Mouse (Mus musculus) cerebellum, adult 8-10 months (tissue): ENCODE data around the gene Hormad1.
"Not testable (repeated sequence)": the region's sequence is repeated elsewhere in the genome, so short reads cannot be mapped to it uniquely, and the experiment has no call there.

Experiments used
- DNase-seq: peaks from one replicate; pipeline ENCODE4 v3.0.0; 2022

Gene Hormad1

DNA sequence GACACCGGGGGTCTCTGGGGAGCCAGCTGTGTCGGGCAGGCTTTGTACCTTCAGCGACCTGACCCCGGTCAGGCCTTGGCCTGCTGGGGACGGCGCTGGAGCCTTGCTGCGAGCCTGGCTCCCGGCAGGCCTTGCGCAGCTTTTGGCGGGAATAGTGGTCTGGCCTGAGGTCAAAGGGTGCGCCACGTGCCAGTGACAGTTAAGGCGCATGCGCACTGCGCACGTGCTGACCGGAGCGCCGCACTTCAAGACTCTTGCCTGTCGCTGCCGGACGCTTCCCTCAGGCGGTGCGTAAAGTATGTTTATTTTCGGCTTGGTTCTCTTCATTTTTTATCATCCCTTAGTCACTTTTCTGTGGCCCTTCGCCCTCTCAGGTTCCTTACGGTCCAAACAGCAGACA, at the start of gene Hormad1:
Gene Hormad1 (plus strand): TSS at position 241 of the 400 bp plus-strand sequence.
- DNase-seq = no peak

DNA sequence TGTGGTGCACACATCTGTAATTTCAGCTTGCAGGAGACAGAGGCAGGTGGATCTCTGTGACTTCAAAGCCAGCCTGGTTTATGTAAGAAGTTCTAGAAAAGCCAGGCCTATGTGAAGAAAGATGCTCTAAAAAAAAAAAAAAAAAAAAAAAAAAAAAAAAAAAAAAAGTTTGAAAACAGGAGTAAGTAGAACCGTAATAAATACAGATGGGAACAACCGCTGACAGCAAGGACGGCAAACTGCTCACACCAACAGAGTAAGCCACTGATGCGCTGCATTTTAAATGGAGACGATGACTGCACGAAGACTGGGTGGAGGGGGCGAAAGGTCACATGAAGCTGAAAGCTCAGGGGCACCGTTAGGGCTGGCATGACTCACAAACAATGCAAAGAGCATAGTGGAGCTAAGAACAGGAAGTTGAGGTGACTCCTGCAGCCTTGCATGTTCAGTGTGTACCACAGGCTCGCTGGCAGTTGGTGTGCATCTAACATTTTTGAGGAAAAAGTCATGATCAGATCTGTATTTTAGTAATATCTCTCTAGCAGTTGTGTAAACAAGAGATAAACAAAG, 47.8 kb upstream of the Hormad1 start:
- DNase-seq = no peak

DNA sequence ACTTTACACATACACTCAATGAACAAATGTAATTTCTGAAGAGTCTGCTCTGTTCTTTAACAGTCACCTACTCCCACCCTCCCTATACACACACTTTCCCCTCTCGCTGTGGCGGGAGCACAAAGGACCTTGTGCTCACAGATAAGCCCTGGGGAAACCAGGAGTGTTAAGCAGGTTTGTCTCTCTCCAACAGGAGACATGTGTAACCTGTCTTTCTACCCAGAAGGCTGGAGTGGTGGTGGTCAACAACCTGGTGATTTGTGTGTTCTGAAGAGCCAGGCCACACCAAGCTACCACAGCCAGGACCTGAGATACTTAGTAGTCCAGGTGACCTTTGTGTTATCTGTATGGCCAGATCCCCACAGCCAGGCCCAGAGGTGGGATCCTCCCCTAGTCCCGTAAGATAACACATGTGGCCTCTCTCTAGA, 42.8 kb upstream of the Hormad1 start:
- no peak for DNase-seq

DNA sequence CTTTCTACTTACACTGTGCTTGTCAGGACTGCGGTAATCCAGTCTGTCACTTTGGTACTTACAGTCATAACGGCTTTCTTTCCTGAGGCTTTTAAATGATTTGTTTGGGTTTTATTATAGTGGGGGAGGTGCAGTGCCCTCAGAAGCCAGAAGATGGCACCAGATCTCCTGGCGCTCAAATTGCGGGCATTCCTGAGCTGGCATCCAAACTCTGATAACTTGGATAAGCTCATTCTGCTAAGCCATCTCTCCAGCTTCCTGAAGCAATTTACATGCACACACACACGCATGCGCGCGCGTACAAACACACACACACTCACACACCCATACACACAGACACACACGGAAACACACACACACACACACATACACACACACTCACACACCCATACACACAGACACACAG, 42.0 kb upstream of the Hormad1 start:
- peak; percentile 67 for DNase-seq

DNA sequence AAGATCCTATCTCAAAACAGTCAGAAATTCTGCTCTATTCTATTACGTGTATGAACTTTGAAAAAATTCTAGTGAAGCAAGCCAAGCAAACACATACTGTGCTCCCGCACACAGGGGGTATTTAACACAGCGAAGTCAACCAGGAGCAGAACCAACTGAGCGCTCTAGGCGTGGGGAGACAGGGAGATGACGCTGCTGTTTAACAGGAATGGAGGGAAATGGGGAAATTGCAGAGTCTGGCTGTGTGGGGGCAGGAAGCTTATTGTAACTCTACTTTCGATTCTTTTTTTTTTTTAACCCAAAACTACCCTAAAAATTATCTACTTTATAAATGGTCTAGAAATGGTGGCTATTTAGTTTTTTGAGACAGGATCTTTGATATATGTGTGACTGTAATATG, 40.6 kb upstream of the Hormad1 start:
- DNase-seq = no peak

DNA sequence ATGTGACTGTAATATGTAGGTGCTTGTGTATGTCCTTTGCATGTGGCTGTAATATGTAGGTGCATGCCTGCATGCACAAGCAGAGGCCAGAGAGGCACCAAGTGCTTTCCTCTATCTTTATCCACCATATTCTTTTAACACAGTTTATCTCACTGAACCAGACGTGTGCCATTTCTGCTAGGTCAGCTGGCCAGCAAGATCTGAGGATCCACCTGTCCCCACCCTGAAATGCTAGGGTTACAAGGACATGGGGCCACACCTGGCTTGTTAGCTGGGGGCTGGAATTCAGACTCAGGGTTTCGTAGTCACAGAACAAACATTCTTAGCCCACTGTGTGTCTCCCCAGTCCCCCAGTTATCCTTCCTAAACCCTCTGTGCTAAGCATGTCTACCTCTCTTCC, 40.2 kb upstream of the Hormad1 start:
- DNase-seq = no peak

DNA sequence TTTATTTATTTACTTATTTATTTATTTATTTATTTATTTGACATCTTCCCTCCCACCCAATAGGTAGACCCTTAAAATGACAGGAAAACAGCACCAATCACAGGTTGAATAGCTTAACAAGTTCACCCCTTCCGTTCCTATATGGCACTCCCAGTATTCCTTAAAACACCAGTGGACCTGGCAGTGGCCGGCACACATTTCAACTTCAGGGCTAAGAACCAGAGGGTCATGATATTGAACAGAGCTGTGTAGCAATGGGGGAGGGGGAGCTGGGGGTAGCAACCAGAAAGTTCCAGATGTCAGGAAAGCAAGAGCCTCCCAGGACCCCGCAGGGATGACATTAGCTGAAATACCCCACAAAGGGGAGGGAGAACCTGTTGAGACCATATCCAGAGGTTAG, 39.4 kb upstream of the Hormad1 start:
- no peak for DNase-seq

DNA sequence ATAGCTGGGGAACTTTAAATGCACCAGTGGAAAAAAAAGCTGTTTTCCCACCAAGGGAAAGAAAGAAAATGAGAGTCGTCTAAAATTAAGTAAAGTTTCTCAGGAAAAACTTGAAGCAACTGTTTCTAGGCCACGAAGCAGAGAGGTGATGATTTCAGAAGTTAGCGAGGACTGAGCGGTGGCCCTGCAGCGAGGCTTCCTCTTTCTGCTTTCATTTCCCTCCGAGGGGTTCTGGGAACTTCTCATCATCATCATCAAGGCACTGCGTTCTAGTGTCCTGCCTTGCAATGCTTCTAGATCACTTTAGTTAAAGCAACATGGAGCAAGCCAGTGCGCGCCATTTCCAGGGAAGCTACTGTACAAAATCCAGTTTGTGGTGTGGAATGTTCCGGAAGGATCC, 38.3 kb upstream of the Hormad1 start:
- DNase-seq = no peak

DNA sequence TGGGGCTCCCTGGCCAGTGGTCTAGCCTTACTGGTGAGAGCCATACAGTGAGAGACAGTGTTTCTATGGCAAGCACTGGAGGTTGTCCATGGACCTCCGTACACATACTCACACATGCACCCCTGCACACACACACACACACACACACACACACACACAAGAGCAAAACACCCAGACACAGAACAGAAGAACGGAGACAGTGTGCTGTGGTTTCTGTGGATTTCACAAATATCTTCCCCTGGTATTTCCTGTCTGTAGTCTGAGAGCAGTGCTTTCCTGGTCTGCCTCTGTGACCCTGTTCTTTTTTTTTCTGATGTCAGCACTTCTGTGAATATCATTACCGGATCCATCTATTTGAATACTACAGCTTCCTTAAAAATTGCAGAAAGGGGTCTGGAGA, 35.8 kb upstream of the Hormad1 start:
- DNase-seq = no peak

DNA sequence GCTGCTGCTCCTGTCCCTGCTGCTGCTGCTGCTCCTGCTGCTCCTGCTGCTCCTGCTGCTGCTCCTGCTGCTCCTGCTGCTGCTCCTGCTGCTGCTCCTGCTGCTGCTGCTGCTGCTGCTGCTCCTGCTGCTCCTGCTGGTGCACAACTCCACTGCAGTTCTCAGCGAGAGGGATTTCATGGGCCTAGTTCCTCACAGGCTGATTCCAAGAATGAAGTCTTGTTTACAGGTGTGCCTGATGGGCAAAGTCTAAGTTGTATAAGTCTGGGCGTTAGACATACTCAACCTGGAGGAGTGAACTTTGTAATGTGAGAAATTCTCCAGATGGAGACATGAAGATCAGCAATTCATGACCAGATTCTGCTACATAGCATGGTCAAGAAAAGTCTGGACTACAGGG, 34.8 kb upstream of the Hormad1 start:
- DNase-seq = no peak

DNA sequence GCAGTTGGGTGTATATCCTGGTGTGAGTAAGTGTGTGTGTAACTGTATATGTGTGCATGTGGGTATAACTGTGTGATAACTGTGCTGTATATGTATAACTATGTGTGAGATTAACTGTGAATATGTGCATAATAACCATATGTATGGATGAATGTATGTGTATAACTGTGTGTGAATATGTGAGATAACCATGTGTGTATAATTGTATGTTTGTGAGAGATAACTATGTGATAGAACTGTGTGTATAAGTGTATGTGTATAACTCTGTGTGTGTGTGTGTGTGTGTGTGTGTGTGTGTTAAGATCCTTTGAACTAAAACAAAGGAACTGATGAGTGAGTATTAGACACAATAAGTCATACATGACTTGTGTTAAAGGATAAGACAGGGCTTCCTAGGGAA, 33.4 kb upstream of the Hormad1 start:
- DNase-seq = no peak

DNA sequence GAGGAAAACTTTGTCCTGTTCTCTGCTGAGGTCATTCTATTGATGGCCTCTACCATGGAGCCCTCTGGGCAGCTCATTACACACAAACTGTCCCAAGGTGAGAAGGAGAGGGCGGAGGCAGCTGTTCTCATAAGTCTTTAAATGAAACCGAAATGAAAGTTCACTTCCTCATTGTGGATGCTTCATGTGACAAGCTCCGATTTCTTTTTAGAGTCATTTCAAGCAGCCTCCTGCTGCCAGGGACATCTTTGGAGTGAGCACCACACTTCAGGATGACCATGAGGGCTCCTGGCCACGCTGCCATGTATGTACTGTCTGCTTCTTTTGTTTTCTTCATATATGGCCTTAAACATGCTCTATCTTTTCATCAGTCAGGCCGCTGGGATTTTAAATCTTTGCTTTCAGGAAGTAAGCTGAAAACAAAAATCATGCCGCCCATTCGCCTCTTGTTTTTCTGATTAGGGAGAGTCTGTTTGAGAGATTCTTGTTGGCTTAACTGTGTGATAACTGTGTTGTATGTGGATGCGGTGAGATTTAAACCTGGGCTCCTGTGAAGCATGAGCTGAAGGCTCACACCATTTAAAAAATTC, 32.8 kb upstream of the Hormad1 start, which contains the start of gene Ctss:
Gene Ctss (plus strand): TSS at position 165 of the 590 bp plus-strand sequence.
- DNase-seq = no peak

DNA sequence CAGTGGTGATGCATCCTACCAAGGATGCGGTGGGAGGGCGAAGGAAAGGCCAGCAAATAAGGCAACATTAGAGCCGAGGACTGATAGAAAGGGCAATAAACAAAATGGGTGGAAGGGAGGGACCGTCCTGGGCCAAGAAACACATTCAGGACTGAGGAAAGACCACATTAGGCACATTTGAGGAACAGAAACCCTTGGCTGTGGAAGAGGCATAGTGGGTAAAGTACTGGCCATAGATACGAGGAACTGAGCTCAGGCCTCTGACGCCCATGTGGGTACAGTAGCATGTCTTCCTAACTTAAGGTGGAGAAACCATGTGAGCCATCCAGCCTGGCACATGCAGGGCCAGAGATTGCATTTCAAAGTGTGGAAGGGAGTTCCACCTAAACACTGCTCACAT, 29.7 kb upstream of the Hormad1 start:
- no peak for DNase-seq

DNA sequence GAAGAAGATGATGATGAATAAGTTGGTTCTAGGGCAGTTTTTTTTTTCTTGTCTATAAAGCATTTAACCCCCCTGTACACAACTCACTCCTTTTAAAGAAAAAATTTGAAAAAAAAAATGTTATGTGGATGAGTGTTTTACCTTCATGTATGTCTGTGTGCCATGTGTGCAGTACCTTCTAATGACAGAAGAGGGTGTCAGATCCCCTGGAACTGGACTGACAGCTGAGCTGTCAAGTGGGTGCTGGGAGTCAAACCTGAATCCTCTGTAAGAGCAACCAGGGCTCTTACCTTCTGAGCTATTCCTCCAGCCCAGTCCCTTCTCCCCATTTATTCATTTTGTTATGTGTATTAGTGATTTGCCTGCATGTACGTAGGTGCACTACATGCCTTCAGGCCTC, 28.5 kb upstream of the Hormad1 start:
- DNase-seq = no peak

DNA sequence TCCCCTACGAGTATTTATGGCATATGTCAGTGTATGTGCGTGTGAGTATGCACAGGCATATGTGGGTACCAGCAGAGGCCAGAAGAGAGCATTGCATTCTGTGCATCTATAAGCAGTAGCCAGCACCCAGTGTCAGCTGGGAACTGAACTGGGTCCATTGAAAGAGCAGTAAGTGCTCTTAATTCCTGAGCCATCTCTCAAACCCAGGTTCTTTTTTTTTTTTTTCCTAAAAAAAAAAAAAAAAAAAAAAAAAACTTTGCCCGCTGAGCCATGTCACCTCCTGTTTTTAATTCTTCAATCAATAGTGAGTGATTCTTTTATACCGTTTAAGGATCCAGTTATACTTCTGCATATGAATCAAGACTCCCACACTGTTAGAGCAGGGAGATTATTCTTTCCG, 26.1 kb upstream of the Hormad1 start:
- DNase-seq = no peak

DNA sequence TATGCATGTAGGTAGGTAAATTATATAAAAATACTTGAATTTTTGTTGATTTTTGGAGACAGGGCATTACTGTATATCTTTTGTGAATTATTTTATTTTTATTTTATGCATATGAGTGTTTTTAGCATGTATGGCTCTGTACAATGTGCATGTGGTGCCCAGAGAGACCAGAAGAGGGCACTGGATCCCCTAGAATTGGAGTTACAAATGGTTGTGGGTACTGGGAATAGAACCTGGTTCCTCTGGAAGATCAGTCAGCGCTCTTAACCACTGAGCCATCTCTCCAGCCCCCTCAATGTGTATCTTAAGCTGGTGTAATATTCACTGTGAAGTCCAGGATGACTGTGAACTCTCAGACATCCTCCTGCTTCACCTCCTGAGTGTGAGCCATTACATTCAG, 24.6 kb upstream of the Hormad1 start:
- no peak for DNase-seq

DNA sequence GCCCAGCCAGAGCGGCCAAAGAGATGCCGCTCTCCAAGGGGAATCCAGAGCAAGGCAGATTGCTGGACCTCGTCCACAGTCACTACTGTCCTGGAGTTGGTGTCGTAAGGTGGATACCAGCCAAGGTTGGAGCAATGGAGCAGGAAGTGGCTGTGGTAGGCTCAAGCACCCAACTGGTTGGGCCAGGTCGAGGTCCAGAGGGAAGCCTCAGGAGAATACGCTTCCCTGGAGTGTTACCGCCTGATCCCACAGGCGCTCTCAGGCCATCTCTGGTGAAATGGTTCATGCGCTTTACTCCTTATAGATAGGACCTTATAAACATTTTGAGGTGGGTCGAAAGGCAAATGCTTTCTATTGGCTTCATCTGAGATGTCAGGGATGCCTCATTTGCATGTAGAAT, 20.5 kb upstream of the Hormad1 start:
- DNase-seq = no peak

DNA sequence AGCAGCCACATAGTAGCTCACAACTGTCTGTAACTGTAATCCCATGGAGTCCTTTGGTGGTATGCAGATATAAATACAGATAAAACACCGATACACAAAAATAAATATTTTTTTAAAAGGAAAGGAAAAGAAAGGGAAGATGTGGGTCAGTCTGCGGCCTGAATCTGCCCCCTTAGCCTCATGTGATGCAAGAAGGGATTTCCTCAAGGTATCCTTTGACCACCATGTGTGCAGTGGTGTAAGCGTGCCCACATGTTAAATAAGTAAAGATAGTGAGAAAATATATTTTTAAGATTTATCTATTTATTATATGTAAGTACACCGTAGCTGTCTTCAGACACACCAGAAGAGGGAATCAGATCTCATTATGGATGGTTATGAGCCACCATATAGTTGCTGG, 19.6 kb upstream of the Hormad1 start:
- no peak for DNase-seq

DNA sequence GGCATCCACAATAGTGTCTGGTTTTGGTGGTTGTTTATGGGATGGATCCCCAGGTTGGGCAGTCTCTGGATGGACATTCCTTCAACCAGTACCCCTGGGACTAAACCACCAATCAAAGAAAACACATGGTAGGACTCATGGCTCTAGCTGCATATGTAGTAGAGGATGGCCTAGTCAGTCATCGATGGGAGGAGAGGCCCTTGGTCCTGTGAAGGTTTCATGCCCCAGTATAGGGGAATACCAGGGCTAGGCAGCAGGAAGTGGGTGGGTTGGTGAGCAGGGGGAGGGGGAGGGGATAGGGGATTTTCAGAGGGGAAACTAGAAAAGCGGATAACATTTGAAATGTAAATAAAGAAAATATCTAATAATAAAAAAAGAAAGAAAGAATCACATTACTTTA, 18.3 kb upstream of the Hormad1 start:
- DNase-seq = not testable (repeated sequence)

DNA sequence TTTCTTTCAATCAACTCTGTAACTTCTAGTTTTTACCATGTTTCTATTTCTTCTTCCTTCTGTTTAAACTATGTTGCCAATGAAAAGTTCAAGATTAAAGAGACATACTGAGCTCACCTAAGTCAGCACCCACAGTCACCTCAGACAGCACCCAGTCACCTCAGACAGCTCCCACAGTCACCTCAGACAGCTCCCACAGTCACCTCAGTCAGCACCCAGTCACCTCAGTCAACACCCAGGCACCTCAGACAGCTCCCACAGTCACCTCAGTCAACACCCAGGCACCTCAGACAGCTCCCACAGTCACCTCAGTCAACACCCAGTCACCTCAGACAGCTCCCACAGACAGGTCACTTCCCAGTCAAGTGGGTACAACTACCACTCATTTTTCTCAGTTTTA, 17.3 kb upstream of the Hormad1 start:
- no peak for DNase-seq

DNA sequence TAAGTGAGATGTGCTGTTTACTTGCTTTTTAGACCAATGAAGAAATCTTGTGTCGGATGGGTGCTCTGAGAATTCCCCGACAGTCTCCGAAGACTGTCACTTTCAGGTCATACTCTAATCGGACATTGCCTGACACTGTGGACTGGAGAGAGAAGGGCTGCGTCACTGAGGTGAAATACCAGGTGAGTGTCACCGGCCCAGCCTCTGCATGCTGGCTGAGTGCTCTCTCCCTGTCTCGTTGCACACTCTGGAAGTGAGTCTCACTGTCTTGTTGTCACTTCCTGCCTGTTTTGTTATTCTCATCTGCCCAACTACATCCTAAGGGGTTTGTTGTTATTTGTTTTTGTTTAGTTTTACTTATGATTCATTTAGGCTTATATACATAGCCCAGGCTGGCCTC, 16.5 kb upstream of the Hormad1 start:
- DNase-seq = no peak

DNA sequence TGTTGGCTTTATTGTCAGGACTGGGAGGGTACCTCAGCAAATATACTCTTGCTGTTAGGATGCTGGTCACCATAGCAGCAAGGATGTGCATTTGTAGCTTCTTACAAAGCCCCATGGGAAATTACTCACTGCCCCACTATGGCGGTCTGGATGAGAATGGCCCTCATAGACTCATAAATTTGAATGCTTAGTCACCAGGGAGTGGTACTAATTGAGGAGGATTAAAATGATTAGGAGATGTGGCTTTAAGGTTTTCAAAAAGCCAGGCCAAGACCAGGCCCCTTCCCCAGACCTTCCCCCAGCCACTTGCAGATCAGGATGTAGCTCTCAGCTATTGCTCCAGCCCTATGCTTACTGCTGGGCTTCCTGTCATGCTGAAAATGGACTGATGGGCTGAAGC, 9.3 kb upstream of the Hormad1 start:
- no peak for DNase-seq

DNA sequence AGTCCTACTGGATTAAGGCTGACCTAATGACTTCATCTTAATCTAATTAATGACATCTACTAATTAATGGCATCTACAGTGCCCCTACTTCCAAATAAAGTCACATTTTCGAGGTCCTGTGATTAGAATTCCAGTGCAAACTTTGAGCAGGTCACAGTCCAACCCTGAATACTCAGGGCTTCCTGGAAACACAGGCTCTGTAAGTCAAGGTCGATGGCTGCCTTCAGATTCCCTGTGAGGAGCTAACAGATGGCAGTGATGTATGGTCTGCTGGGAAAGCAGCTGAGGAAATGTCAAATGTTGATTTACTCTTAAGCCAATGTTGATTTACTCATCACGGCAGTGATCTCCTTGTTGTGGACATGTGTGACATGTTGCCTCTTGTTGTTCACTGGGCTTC, 5.5 kb upstream of the Hormad1 start:
- DNase-seq = no peak

DNA sequence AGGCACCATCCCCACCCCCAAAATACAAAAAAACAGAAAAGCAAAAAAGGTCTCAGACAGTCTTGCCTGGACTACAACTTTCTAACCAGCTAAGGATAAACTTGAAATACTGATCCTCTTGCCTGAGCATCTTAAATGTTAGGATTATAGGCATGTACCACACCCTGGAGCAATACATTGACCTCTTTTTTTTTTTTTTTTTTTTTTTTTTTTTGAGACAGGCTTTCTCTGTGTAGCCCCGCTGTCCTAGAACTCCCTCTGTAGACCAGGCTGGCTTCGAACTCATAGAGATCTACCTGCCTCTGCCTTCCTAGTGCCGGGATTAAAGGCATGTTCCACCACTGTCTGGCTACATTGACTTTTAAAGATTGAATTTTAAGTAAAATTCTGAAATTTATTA, 1.3 kb downstream of the Hormad1 start:
- DNase-seq = no peak

DNA sequence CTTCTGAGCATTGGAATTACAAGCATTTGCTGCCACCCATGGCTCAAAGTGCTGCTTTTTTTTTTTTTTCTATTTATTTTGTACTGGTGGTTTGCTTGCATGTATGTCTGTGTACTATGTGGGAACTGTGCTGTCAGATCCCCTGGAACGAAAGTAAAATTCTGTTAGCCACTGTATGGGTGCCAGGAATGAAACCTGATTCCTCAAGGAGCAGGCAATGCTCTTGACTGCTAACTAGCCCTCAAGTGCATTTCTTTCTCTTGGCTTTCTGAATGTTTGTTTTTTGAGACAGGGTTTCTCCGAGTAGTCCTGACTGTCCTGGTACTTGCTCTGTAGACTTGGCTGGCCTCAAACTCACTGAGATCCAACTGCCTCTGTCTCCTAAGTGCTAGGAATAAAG, 2.3 kb downstream of the Hormad1 start:
- no peak for DNase-seq
